ENCODE assay signal across 15 mouse cellular contexts in the genomic region with DNA sequence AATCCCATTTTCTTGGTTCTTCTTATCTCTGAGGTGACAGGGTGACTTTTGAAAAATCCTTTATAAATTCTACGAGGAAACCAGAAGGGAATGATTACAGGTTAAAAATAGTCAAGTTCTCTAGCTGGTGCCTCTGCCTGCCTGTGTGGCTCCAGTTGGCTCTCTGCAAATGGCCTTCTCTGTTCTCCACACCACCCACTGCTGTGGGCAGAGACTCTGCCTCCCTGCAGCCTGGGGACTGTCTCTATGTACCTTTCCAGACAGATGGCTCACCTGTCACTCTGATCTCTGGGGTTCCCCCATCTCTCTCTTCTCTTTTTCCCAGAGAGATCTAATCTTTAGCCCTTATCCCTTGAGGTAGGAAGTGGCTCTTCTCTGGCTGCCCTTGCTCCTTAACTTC.
"Had no signal": no experiment of that assay in that cellular context is flagged by ENCODE, and none has a peak within 500 bp of the region (broad histone marks: within the 10 kb centered on the region; RNA-seq: fewer than 3 reads in every experiment).

No protein-coding gene starts in this region.

- H3K4me1 ChIP-seq: liver, embryonic 13.5 days; midbrain, embryonic 12.5 days; neural tube, embryonic 12.5 days had no signal

- H3K4me2 ChIP-seq: liver, embryonic 13.5 days; midbrain, embryonic 12.5 days; midbrain, embryonic 15.5 days; neural tube, embryonic 12.5 days; neural tube, embryonic 15.5 days had no signal

- H3K36me3 ChIP-seq: liver, embryonic 13.5 days; midbrain, embryonic 12.5 days; midbrain, embryonic 15.5 days; neural tube, embryonic 12.5 days; neural tube, embryonic 15.5 days had no signal

- DNase-seq: kidney, adult 18-20 months; kidney, postnatal 10 days; layer of hippocampus, postnatal 36 days; liver, embryonic 13.5 days; lung, adult 2 months; lung, postnatal 14 days; lung, postnatal 4 days; thymus, adult 18-20 months; thymus, postnatal 36 days had no signal

- H3K27ac ChIP-seq: liver, embryonic 13.5 days; midbrain, embryonic 12.5 days; midbrain, embryonic 15.5 days; neural tube, embryonic 12.5 days; neural tube, embryonic 15.5 days had no signal

- H3K4me3 ChIP-seq: liver, embryonic 13.5 days; midbrain, embryonic 12.5 days; midbrain, embryonic 15.5 days; neural tube, embryonic 12.5 days; neural tube, embryonic 15.5 days had no signal

- H3K9me3 ChIP-seq: liver, embryonic 13.5 days; midbrain, embryonic 12.5 days; midbrain, embryonic 15.5 days; neural tube, embryonic 12.5 days; neural tube, embryonic 15.5 days had no signal

- H3K9ac ChIP-seq: liver, embryonic 13.5 days; midbrain, embryonic 12.5 days; midbrain, embryonic 15.5 days; neural tube, embryonic 12.5 days; neural tube, embryonic 15.5 days had no signal

- ATAC-seq: inflammation-experienced regulatory T-cells, adult 6 months; intestine, embryonic 16.5 days; midbrain, embryonic 15.5 days had no signal

- H3K27me3 ChIP-seq: liver, embryonic 13.5 days; midbrain, embryonic 12.5 days; midbrain, embryonic 15.5 days; neural tube, embryonic 12.5 days; neural tube, embryonic 15.5 days had no signal
